Mouse (Mus musculus): ENCODE data around the gene Tmcc3. TPM values are rescaled to one million over a fixed set of nuclear protein-coding genes. Genes with fewer than 3 reads are reported as not detected.
A peak's percentile ranks its signal among the peaks of the same experiment; 100 is the strongest.

Gene Tmcc3
- polyA plus RNA-seq, 1 experiment from 2014 or later: 17.4 TPM

DNA sequence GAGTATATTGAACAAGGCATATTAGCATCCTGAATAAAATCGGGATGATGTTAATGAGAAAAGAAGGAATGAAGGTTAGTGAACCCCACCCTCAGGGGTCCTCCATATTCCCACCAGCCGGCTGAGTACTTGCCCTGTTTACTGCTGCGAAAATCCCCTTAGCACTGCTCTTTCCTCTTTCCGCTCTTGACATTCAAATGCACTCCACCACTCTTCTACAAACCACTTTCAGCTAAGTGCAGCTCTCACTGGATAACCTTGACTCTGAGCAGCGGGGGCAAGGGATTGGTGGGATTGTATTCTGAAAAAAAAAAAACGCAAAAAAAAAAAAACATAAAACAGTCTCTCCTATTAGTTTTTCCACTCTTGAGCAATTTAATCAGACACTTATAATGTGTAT lies 118.8 kb downstream of the Tmcc3 start:
- Histone ChIP-seq H3K4me3 (ENCODE audit: low read depth, low read length) (no peak overlapping the region), H3K27me3 (replicated peaks; ENCODE audit: control insufficient read depth, insufficient read depth, low read length) (no peaks in the 10 kb centered on the region), H3K4me1 (ENCODE audit: control insufficient read depth, insufficient read depth, low read length) (0 out of 2 replicates have a peak, but pooled peaks cover 2% of the 10 kb centered on the region), H3K27ac (replicated peaks; ENCODE audit: low read depth, low read length) (no peak overlapping the region), H3K9me3 (ENCODE audit: control insufficient read depth, low read length) (no peaks in the 10 kb centered on the region), H3K9ac (ENCODE audit: low read depth, low read length) (no peak overlapping the region), H3K36me3 (ENCODE audit: control insufficient read depth, insufficient read depth, low read length) (no peaks in the 10 kb centered on the region), H3K4me2 (ENCODE audit: low read depth, low read length) (no peak overlapping the region)
- no peak for DNase-seq (ENCODE audit: low spot score)
- ATAC-seq (ENCODE audit: low read depth): no peak
- 72% methylated on average over 6 of the region's 6 CpGs for WGBS

DNA sequence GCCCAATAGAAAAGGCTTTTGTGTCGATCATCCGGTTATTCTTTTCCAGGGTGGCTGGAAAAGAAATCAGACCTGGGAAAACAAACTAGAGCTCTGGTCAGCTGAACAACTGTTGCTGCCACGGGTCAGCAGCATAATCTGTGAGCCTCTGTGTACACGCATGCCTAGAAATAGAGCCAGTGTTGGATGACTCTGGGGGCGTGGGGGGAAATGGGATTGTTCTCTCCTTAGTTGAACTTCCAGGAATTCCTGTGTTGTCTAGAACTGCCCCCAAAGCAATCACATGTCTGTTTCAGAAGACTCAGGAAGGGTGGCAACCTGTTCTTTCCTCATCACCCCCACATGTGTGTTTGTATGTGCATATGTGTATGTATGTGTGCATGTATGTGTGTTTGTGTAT lies 121.2 kb downstream of the Tmcc3 start:
- no peak overlapping the region for H3K4me2 ChIP-seq (ENCODE audit: low read depth, low read length)
- H3K4me3 ChIP-seq (ENCODE audit: low read depth, low read length): no peak overlapping the region
- 0 out of 2 replicates have a peak, but pooled peaks cover 2% of the 10 kb centered on the region for H3K4me1 ChIP-seq (ENCODE audit: control insufficient read depth, insufficient read depth, low read length)
- no peaks in the 10 kb centered on the region for H3K9me3 ChIP-seq (ENCODE audit: control insufficient read depth, low read length)
- DNase-seq (ENCODE audit: low spot score): no peak
- no peak overlapping the region for H3K9ac ChIP-seq (ENCODE audit: low read depth, low read length)
- WGBS: 57% methylated on average over 5 of the region's 5 CpGs
- no peak overlapping the region for H3K27ac ChIP-seq (replicated peaks; ENCODE audit: low read depth, low read length)
- no peak for ATAC-seq (ENCODE audit: low read depth)
- H3K27me3 ChIP-seq (replicated peaks; ENCODE audit: control insufficient read depth, insufficient read depth, low read length): no peaks in the 10 kb centered on the region
- H3K36me3 ChIP-seq (ENCODE audit: control insufficient read depth, insufficient read depth, low read length): no peaks in the 10 kb centered on the region

DNA sequence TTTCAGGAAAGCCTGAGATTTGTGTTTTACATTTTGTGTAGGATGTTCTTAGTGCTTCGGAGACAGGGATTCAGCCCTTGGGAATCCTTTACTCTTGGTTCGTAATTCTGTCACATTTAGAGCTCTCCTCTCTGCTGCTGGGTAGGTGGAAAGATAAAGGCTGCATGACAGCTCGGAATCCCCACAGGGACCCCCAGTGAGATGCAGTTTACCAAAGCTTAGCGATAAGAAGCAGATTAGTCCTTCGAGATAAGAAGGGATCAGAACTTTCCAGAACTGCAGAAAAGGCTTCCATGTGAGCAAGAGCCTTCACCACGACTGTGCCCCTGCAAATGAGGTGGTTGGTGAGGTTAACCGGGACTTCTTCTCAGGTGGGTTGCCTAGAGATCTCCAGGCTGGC lies 122.2 kb downstream of the Tmcc3 start:
- Histone ChIP-seq H3K27me3 (replicated peaks; ENCODE audit: control insufficient read depth, insufficient read depth, low read length) (no peaks in the 10 kb centered on the region), H3K36me3 (ENCODE audit: control insufficient read depth, insufficient read depth, low read length) (no peaks in the 10 kb centered on the region), H3K27ac (replicated peaks; ENCODE audit: low read depth, low read length) (no peak overlapping the region), H3K4me3 (ENCODE audit: low read depth, low read length) (no peak overlapping the region), H3K4me2 (ENCODE audit: low read depth, low read length) (no peak overlapping the region), H3K4me1 (ENCODE audit: control insufficient read depth, insufficient read depth, low read length) (no peaks in the 10 kb centered on the region), H3K9ac (ENCODE audit: low read depth, low read length) (no peak overlapping the region), H3K9me3 (ENCODE audit: control insufficient read depth, low read length) (no peaks in the 10 kb centered on the region)
- DNase-seq (ENCODE audit: low spot score): no peak
- ATAC-seq (ENCODE audit: low read depth): no peak
- 33% methylated on average over 7 of the region's 7 CpGs for whole genome bisulfite sequencing

DNA sequence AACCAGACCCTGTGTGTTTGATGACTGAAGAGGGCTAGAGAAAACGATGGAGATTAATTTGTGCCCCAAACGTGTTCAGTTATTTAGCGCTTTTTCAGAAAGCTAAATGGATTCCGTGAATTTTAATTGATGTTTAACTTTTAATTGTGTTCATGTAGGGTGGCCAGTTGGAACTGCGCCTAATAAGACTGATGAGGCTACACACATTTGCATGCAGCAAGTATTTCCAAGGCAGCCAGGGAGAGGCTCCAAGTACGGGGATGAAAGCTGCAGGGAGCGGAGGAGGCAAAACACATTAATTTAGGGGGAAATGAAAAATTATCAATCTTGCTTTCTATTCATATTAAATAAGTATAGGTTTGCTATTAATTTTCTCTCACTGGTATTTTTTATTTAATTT lies 131.0 kb downstream of the Tmcc3 start:
- 75% methylated on average over 7 of the region's 7 CpGs for WGBS
- H3K4me1 ChIP-seq (ENCODE audit: control insufficient read depth, insufficient read depth, low read length): no peaks in the 10 kb centered on the region

DNA sequence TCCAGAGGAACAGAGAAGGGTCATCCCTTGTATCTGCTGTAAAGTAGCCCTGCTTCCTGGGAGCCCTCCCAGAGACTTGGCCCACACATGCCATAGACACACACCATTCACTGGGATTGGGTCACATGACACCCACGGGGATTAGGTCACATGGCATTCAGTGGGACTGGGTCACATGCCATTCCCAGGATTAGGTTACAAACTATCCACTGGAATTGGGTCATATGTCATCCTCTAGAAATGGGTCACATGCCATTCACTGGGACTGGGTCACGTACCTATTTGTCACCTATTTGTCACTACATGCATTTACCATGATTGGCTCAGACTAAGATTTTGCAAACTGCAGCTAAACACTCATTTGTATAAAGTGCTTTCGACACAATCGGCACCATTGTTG lies 131.7 kb downstream of the Tmcc3 start:
- H3K4me3 ChIP-seq (ENCODE audit: low read depth, low read length): no peak overlapping the region
- ATAC-seq (ENCODE audit: low read depth) (no peak), DNase-seq (ENCODE audit: low spot score) (no peak)
- no peak overlapping the region for H3K4me2 ChIP-seq (ENCODE audit: low read depth, low read length)
- H3K4me1 ChIP-seq (ENCODE audit: control insufficient read depth, insufficient read depth, low read length): no peaks in the 10 kb centered on the region
- H3K9ac ChIP-seq (ENCODE audit: low read depth, low read length): no peak overlapping the region
- H3K27me3 ChIP-seq (replicated peaks; ENCODE audit: control insufficient read depth, insufficient read depth, low read length): no peaks in the 10 kb centered on the region
- no peak overlapping the region for H3K27ac ChIP-seq (replicated peaks; ENCODE audit: low read depth, low read length)
- 86% methylated on average over 4 of the region's 4 CpGs for WGBS
- H3K36me3 ChIP-seq (ENCODE audit: control insufficient read depth, insufficient read depth, low read length): no peaks in the 10 kb centered on the region
- no peaks in the 10 kb centered on the region for H3K9me3 ChIP-seq (ENCODE audit: control insufficient read depth, low read length)

More for the DNA sequence above, 131.0 kb downstream of the Tmcc3 start:
- Histone ChIP-seq H3K36me3 (ENCODE audit: control insufficient read depth, insufficient read depth, low read length) (no peaks in the 10 kb centered on the region), H3K4me2 (ENCODE audit: low read depth, low read length) (no peak overlapping the region), H3K27ac (replicated peaks; ENCODE audit: low read depth, low read length) (no peak overlapping the region), H3K9me3 (ENCODE audit: control insufficient read depth, low read length) (no peaks in the 10 kb centered on the region), H3K4me3 (ENCODE audit: low read depth, low read length) (no peak overlapping the region), H3K27me3 (replicated peaks; ENCODE audit: control insufficient read depth, insufficient read depth, low read length) (no peaks in the 10 kb centered on the region), H3K9ac (ENCODE audit: low read depth, low read length) (no peak overlapping the region)
- ATAC-seq (ENCODE audit: low read depth) (no peak), DNase-seq (ENCODE audit: low spot score) (no peak)

DNA sequence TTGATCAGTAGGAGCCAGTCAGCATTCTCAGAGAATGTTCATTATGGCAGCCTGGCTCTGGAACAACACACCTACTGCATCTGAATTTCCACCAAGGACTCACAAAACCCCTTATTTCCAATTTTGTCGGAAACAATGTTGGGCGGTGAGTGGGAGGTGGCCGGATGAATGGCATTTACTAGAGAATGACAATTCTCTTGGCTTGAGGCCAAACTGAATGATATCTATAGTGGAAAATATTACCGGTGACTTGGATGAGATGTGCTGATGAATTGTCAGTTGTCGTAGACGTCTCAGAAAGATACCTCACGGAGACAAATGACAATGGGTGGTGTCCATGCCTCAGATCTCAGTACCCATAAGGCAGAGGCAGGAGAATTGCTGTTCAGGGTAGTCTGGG lies 133.4 kb downstream of the Tmcc3 start:
- H3K9ac ChIP-seq (ENCODE audit: low read depth, low read length): no peak overlapping the region
- ATAC-seq (ENCODE audit: low read depth) (no peak), DNase-seq (ENCODE audit: low spot score) (no peak)
- no peak overlapping the region for H3K4me3 ChIP-seq (ENCODE audit: low read depth, low read length)
- H3K9me3 ChIP-seq (ENCODE audit: control insufficient read depth, low read length): no peaks in the 10 kb centered on the region
- no peaks in the 10 kb centered on the region for H3K36me3 ChIP-seq (ENCODE audit: control insufficient read depth, insufficient read depth, low read length)
- H3K4me1 ChIP-seq (ENCODE audit: control insufficient read depth, insufficient read depth, low read length): peaks cover 9% of the 10 kb centered on the region; the same call in 1 of the 2 replicates
- H3K4me2 ChIP-seq (ENCODE audit: low read depth, low read length): no peak overlapping the region
- no peaks in the 10 kb centered on the region for H3K27me3 ChIP-seq (replicated peaks; ENCODE audit: control insufficient read depth, insufficient read depth, low read length)
- 85% methylated on average over 7 of the region's 7 CpGs for WGBS
- H3K27ac ChIP-seq (replicated peaks; ENCODE audit: low read depth, low read length): no peak overlapping the region

DNA sequence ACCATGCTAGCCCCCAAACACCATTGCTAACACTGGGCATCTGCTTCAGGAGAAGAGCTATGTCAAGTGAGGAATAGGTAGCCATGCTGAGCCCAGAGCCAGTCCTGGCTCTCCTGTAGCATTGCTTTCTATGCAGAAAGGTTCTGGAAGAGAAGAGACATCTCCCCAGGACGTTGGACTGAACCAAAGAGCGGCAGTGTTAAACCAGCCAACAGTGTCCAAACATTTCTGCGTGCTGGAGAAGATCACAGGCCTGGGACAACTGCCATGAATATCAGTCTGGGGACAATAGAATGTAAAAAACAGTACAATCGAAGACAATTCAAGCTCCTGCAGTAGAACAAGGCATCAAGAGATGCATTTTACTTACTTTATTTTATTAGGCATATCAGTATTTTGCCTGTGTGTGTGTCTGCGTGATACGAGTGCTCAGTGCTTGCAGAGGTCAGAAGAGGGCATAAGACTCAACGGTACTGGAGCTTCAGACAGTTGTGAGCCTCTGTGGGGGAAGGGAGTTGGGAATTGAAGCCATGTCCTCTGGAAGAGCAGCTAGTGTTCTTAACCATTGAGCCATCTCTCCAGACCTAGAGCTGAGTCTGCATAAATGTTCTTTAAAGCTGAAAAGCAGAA lies 134.7 kb downstream of the Tmcc3 start:
- 74% methylated on average over 7 of the region's 7 CpGs for WGBS
- H3K9me3 ChIP-seq (ENCODE audit: control insufficient read depth, low read length): no peaks in the 10 kb centered on the region
- H3K36me3 ChIP-seq (ENCODE audit: control insufficient read depth, insufficient read depth, low read length): no peaks in the 10 kb centered on the region
- ATAC-seq (ENCODE audit: low read depth): no peak
- peaks cover 11% of the 10 kb centered on the region; the same call in 1 of the 2 replicates for H3K4me1 ChIP-seq (ENCODE audit: control insufficient read depth, insufficient read depth, low read length)
- no peak overlapping the region for H3K4me2 ChIP-seq (ENCODE audit: low read depth, low read length)
- H3K4me3 ChIP-seq (ENCODE audit: low read depth, low read length): no peak overlapping the region
- no peak overlapping the region for H3K27ac ChIP-seq (replicated peaks; ENCODE audit: low read depth, low read length)
- H3K27me3 ChIP-seq (replicated peaks; ENCODE audit: control insufficient read depth, insufficient read depth, low read length): no peaks in the 10 kb centered on the region
- no peak for DNase-seq (ENCODE audit: low spot score)
- no peak overlapping the region for H3K9ac ChIP-seq (ENCODE audit: low read depth, low read length)

DNA sequence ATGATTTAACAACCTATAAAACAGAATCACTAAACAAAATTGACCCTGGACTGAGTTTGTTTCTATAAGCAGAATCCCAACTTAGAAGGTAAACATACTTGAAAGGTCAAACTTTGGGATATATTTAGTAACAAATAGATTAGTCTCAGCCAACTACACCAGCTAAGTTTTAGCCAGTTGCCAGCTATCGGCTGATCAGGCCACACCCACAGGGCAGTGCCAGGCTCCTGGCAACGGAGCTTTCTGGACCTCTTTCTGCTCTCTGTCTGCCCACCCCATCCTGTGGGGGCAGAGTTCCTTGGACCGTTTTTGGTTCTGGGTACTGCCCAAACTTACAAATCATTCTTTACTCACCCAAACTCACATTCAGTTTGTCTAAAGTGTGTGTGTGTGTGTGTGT lies 137.9 kb downstream of the Tmcc3 start:
- H3K9me3 ChIP-seq (ENCODE audit: control insufficient read depth, low read length): no peaks in the 10 kb centered on the region
- H3K27ac ChIP-seq (replicated peaks; ENCODE audit: low read depth, low read length): no peak overlapping the region
- 52% methylated on average over 3 of the region's 3 CpGs for WGBS
- no peak overlapping the region for H3K4me3 ChIP-seq (ENCODE audit: low read depth, low read length)
- H3K27me3 ChIP-seq (replicated peaks; ENCODE audit: control insufficient read depth, insufficient read depth, low read length): no peaks in the 10 kb centered on the region
- ATAC-seq (ENCODE audit: low read depth) (no peak), DNase-seq (ENCODE audit: low spot score) (no peak)
- peaks cover 11% of the 10 kb centered on the region; the same call in 1 of the 2 replicates for H3K4me1 ChIP-seq (ENCODE audit: control insufficient read depth, insufficient read depth, low read length)
- H3K4me2 ChIP-seq (ENCODE audit: low read depth, low read length): no peak overlapping the region
- H3K9ac ChIP-seq (ENCODE audit: low read depth, low read length): no peak overlapping the region
- no peaks in the 10 kb centered on the region for H3K36me3 ChIP-seq (ENCODE audit: control insufficient read depth, insufficient read depth, low read length)

DNA sequence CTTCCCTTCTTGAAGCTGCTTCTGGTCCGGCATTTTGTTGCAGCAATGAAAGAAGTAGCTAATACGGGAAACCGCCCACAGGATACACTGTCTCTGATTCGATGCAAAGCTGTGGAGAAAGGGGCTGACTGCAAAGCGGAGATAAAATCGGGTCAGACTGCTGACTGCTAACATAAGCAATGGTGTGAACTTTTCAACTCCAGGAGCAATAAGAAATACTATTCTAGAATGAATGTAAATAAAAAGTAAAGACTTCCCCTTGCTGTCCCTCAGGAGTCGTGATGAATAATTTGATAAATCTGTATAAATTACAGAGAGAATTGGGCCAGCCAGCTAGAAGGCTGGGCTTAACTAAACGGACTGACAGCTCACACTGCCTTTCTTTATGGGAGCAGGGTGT lies 139.0 kb downstream of the Tmcc3 start:
- WGBS: 39% methylated on average over 8 of the region's 8 CpGs
- no peaks in the 10 kb centered on the region for H3K27me3 ChIP-seq (replicated peaks; ENCODE audit: control insufficient read depth, insufficient read depth, low read length)
- no peaks in the 10 kb centered on the region for H3K9me3 ChIP-seq (ENCODE audit: control insufficient read depth, low read length)
- no peaks in the 10 kb centered on the region for H3K36me3 ChIP-seq (ENCODE audit: control insufficient read depth, insufficient read depth, low read length)
- H3K9ac ChIP-seq (ENCODE audit: low read depth, low read length): no peak overlapping the region
- peaks cover 11% of the 10 kb centered on the region; the same call in 1 of the 2 replicates for H3K4me1 ChIP-seq (ENCODE audit: control insufficient read depth, insufficient read depth, low read length)
- ATAC-seq (ENCODE audit: low read depth) (no peak), DNase-seq (ENCODE audit: low spot score) (peak; percentile 53)
- H3K4me3 ChIP-seq (ENCODE audit: low read depth, low read length): no peak overlapping the region
- no peak overlapping the region for H3K27ac ChIP-seq (replicated peaks; ENCODE audit: low read depth, low read length)
- H3K4me2 ChIP-seq (ENCODE audit: low read depth, low read length): no peak overlapping the region
